10 mouse cellular contexts compared by ENCODE assay signal in genomic region chr17:47795446-47795845, GRCm38 (mm10). TPM values are rescaled to one million over a fixed set of nuclear protein-coding genes. Genes with fewer than 3 reads are reported as not detected.
A peak's percentile ranks its signal among the peaks of the same experiment; 100 is the strongest.
DNase-seq lines count a peak whose midpoint lies in the region; ATAC-seq lines count a peak whose summit lies in the region.
"Had no signal": no experiment of that assay in that cellular context is flagged by ENCODE, and none has a peak within 500 bp of the region (broad histone marks: within the 10 kb centered on the region; RNA-seq: fewer than 3 reads in every experiment).

No protein-coding gene starts in this region.

- H3K9ac ChIP-seq in liver, embryonic 12.5 days, result no peak overlapping the region
- H3K9ac ChIP-seq in liver, embryonic 11.5 days (ENCODE audit: low read depth, low read length), result no peak overlapping the region

- ATAC-seq in liver, embryonic 12.5 days, result no peak
- 0 out of 2 replicates have a peak, but pooled peaks have one; percentile 40 for ATAC-seq in liver, embryonic 11.5 days (replicated peaks; ENCODE audit: low FRiP score)

- peaks cover 7% of the 10 kb centered on the region; the same call in 1 of the 2 replicates for H3K27me3 ChIP-seq in liver, embryonic 12.5 days (replicated peaks)
- H3K27me3 ChIP-seq in liver, embryonic 11.5 days (replicated peaks; ENCODE audit: control insufficient read depth, insufficient read depth, low read length), result no peaks in the 10 kb centered on the region
- H3K27me3 ChIP-seq: heart, embryonic 13.5 days had no signal

- intact Hi-C loops in heart, postnatal 10 days (cut with DNase I), result no loop called here

- peaks cover 31% of the 10 kb centered on the region for H3K4me1 ChIP-seq in liver, embryonic 12.5 days
- peaks cover 4% of the 10 kb centered on the region; the same call in 1 of the 2 replicates for H3K4me1 ChIP-seq in liver, embryonic 11.5 days (replicated peaks; ENCODE audit: control insufficient read depth, insufficient read depth, low read length)

- peaks cover 2% of the 10 kb centered on the region; the same call in 1 of the 2 replicates for H3K36me3 ChIP-seq in liver, embryonic 12.5 days
- no peaks in the 10 kb centered on the region for H3K36me3 ChIP-seq in liver, embryonic 11.5 days (ENCODE audit: control insufficient read depth, insufficient read depth, low read length)
- H3K36me3 ChIP-seq: neural tube, embryonic 13.5 days had no signal

- WGBS in liver, embryonic 12.5 days (ENCODE audit: insufficient replicate concordance), result 27% methylated on average over 3 of the region's 3 CpGs
- 34% methylated on average over 3 of the region's 3 CpGs for WGBS in liver, embryonic 11.5 days

- H3K27ac ChIP-seq in liver, embryonic 12.5 days, result no peak overlapping the region
- H3K27ac ChIP-seq in liver, embryonic 11.5 days (ENCODE audit: low read depth, low read length), result no peak overlapping the region
- H3K27ac ChIP-seq: heart, embryonic 13.5 days; neural tube, embryonic 13.5 days had no signal

- no peaks in the 10 kb centered on the region for H3K9me3 ChIP-seq in liver, embryonic 12.5 days (replicated peaks)
- no peaks in the 10 kb centered on the region for H3K9me3 ChIP-seq in liver, embryonic 11.5 days (ENCODE audit: control insufficient read depth, low read length)
- H3K9me3 ChIP-seq: heart, embryonic 13.5 days; neural tube, embryonic 13.5 days had no signal

- no peak overlapping the region for H3K4me2 ChIP-seq in liver, embryonic 12.5 days
- H3K4me2 ChIP-seq in liver, embryonic 11.5 days, result no peak overlapping the region
- H3K4me2 ChIP-seq: neural tube, embryonic 13.5 days had no signal

- DNase-seq in liver, result peak; percentile 64
- DNase-seq in MN1 (ENCODE audit: low spot score), result peak; percentile 53
- peak; percentile 70 to 74 for DNase-seq in cerebellum, postnatal 10 days
- peak; percentile 62 to 76 for DNase-seq in heart, postnatal 10 days
- DNase-seq in liver, embryonic 11.5 days (ENCODE audit: low spot score), result no peak
- DNase-seq in retina, postnatal 7 days (ENCODE audit: low read depth, low spot score), result peak; percentile 29
- no peak for DNase-seq in urinary bladder, postnatal 36 days (ENCODE audit: low spot score in 2 of 2)

- no peak overlapping the region for H3K4me3 ChIP-seq in liver, embryonic 12.5 days
- H3K4me3 ChIP-seq in liver, embryonic 11.5 days (ENCODE audit: low read depth, low read length), result no peak overlapping the region
- H3K4me3 ChIP-seq: heart, embryonic 13.5 days; neural tube, embryonic 13.5 days had no signal

RNA-seq across cellular contexts. Expression of gene Mdfi, which starts 39.0 kb away (rescaled TPM):
- 2.8 and 3.5 TPM in 2 replicates for polyA plus RNA-seq in liver, embryonic 12.5 days (2016; fragmentation: Nextera tagmentation; extraction: Ambion mirVana)
- total RNA-seq in heart, postnatal 10 days (2021), result 1 to 10 TPM; 6.4 to 8.2 TPM
- polyA plus RNA-seq in liver, embryonic 11.5 days (2014; fragmentation: Nextera tagmentation; extraction: Ambion mirVana), result 15.9 and 16.3 TPM in 2 replicates

RNA-seq across cellular contexts. Expression of gene Tfeb, which starts 58.6 kb away (rescaled TPM):
- polyA plus RNA-seq in liver, embryonic 12.5 days (2016; fragmentation: Nextera tagmentation; extraction: Ambion mirVana), result 5.6 and 5.8 TPM in 2 replicates
- 10 to 100 TPM; 48.1 to 51.1 TPM for total RNA-seq in heart, postnatal 10 days (2021)
- 9.6 and 9.8 TPM in 2 replicates for polyA plus RNA-seq in liver, embryonic 11.5 days (2014; fragmentation: Nextera tagmentation; extraction: Ambion mirVana)

Comparison
In these comparisons a context has a peak if more than half of its experiments do, and no peak if none do; other contexts are left out.
1. DNase-seq: peak in liver (single experiment), MN1 (single experiment), cerebellum, postnatal 10 days (2 of 2), heart, postnatal 10 days (2 of 2) and retina, postnatal 7 days (single experiment); none in liver, embryonic 11.5 days (single experiment) and urinary bladder, postnatal 36 days (0 of 2).